Mouse (Mus musculus) hindbrain, embryonic 10.5 days (tissue): Measurements from ENCODE around the gene Pou3f1. TPM values are rescaled to one million over a fixed set of nuclear protein-coding genes. Genes with fewer than 3 reads are reported as not detected.
A peak's percentile ranks its signal among the peaks of the same experiment; 100 is the strongest.

Experiments used
- DNase-seq: peaks from one replicate; pipeline ENCODE4 v3.0.0-alpha.2; 2017; ENCODE audit warnings: low spot score
- H3K27ac ChIP-seq: fragments of 300-500 bp; sonication (generic); 2 replicates; pipeline ENCODE4 v1.5.1; 2016; ENCODE audit warnings: mild to moderate bottlenecking, moderate library complexity
- H3K27me3 ChIP-seq: fragments of 300-500 bp; sonication (generic); 2 replicates; pipeline ENCODE4 v1.6.1; 2016; ENCODE audit warnings: mild to moderate bottlenecking; ENCODE audit not compliant: poor library complexity, insufficient read depth, severe bottlenecking
- H3K36me3 ChIP-seq: fragments of 300-500 bp; sonication (generic); 2 replicates; pipeline ENCODE4 v1.6.1; 2016; ENCODE audit warnings: mild to moderate bottlenecking, moderate library complexity
- H3K4me1 ChIP-seq: fragments of 300-500 bp; sonication (generic); replicated peaks from 2 replicates; pipeline ENCODE4 v1.6.1; 2016; ENCODE audit warnings: mild to moderate bottlenecking
- H3K4me3 ChIP-seq: fragments of 300-500 bp; sonication (generic); 2 replicates; pipeline ENCODE4 v1.5.1; 2016; ENCODE audit warnings: mild to moderate bottlenecking, moderate library complexity
- H3K9me3 ChIP-seq: fragments of 300-500 bp; sonication (generic); 2 replicates; pipeline ENCODE4 v1.6.1; 2016; ENCODE audit warnings: mild to moderate bottlenecking, moderate library complexity
- WGBS: fragments of 180-500 bp; shearing (Covaris S2); methylation state at CpG from one replicate; pipeline ENCODE4 v1.1.7; 2016; 5-methylcytosine and 5-hydroxymethylcytosine counted together
- polyA plus RNA-seq: library from polyadenylated mRNA; unstranded; fragments of >200 nt; fragmentation: Nextera tagmentation; extraction: Ambion mirVana; gene quantifications from 2 replicates; pipeline ENCODE4 v1.2.1, GENCODE M21; 2016

Gene Pou3f1
- polyA plus RNA-seq, 1 experiment from 2014 or later, result 12.9 TPM

DNA sequence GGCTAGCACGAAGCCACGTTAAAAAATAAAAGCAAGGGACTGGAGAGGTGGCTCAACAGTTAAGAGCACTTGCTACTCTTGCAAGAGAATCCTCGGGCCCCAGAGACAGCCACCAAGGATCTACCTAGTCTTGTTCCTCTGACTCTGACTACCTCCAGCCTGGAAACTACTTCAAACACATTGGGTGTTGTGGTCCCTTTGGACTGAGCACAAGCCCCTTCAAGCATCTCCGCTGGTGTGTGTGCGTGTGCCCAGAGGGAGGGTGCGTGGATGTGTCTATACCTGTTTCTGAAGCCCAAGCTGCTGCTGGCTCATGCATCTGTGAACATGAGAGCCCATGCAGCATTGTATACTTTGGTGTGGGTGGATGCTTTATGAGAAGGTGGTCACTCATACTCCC is 19.4 kb downstream of the Pou3f1 start:
- no peak for DNase-seq
- Histone ChIP-seq H3K4me1 (peaks cover 38% of the 10 kb centered on the region), H3K27me3 (peaks cover 36% of the 10 kb centered on the region), H3K9me3 (no peaks in the 10 kb centered on the region), H3K27ac (no peak overlapping the region), H3K4me3 (no peak overlapping the region), H3K36me3 (peaks cover 48% of the 10 kb centered on the region)
- 84% methylated on average over 6 of the region's 6 CpGs for WGBS

DNA sequence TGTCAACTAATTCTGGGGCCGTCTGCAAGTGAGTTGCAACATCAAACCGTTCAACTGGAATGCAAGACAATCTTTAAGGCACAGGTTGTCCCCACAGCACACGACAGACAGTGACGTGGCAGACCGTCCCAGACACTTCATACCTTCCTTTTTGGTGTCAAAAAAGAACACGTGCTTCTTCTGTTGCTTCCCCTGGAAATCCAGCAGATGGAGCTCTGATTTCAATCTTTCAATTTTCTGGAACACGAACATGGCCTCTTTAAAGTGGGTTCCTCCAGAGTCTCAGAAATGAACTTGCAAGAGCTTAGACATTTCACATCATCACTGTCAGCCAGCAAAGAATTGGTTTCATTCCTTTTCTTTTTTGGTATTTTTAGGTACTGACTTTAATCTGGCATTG is 25.7 kb downstream of the Pou3f1 start:
- no peak overlapping the region for H3K4me3 ChIP-seq
- WGBS, result 69% methylated on average over 7 of the region's 7 CpGs
- H3K36me3 ChIP-seq, result peaks cover 92% of the 10 kb centered on the region
- no peaks in the 10 kb centered on the region for H3K27me3 ChIP-seq
- no peaks in the 10 kb centered on the region for H3K4me1 ChIP-seq
- H3K9me3 ChIP-seq, result no peaks in the 10 kb centered on the region
- H3K27ac ChIP-seq, result no peak overlapping the region
- DNase-seq, result no peak

DNA sequence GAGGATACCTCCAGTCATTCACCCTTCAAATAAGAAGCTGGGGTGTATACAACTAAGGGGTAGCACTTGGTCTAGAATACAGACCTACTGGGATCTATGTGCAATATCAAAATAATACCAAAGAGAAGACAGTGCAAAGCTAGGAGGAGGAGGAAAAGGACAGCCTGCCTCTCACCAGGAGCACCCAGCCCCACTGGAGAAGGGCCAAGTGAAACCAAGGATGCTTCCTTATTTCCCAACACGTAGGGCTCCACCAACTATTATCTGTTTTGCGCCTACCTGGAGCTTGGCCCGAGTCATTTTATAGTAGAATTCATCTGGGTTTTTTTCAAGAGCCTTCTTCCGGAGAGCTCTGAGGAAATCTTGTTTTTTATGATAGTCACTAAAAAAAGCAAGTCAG is 26.9 kb downstream of the Pou3f1 start:
- no peaks in the 10 kb centered on the region for H3K9me3 ChIP-seq
- H3K4me3 ChIP-seq, result no peak overlapping the region
- H3K27me3 ChIP-seq, result no peaks in the 10 kb centered on the region
- H3K4me1 ChIP-seq, result no peaks in the 10 kb centered on the region
- DNase-seq, result no peak
- WGBS, result 90% methylated on average over 4 of the region's 4 CpGs
- H3K36me3 ChIP-seq, result peaks cover 92% of the 10 kb centered on the region
- no peak overlapping the region for H3K27ac ChIP-seq

- Histone ChIP-seq H3K27me3 (no peaks in the 10 kb centered on the region), H3K27ac (no peak overlapping the region), H3K36me3 (peaks cover 89% of the 10 kb centered on the region), H3K9me3 (no peaks in the 10 kb centered on the region), H3K4me3 (no peak overlapping the region), H3K4me1 (no peaks in the 10 kb centered on the region)
- 82% methylated on average over 4 of the region's 4 CpGs for WGBS
- DNase-seq, result no peak
These were observed 28.4 kb downstream of the Pou3f1 start for GRCm38 (mm10) chr4:124685004-124685403.

DNA sequence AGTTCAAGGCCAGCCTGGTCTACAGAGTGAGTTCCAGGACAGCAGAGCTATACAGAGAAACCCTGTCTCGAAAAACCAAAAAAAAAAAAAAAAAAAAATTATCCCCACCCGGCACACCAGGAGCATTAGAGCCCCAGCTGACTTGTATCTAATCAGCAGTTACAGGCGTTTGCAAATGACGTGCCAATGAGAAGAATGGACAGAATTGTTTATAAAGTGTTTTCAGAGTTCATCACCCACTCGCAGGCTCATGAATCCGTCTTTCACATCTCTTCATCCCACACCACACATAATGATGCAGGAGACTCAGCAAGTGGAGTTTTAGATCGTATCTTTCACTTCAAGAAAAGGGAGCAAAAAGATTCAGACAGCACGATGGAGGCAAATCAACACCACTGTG is 28.8 kb downstream of the Pou3f1 start:
- H3K4me1 ChIP-seq, result no peaks in the 10 kb centered on the region

DNA sequence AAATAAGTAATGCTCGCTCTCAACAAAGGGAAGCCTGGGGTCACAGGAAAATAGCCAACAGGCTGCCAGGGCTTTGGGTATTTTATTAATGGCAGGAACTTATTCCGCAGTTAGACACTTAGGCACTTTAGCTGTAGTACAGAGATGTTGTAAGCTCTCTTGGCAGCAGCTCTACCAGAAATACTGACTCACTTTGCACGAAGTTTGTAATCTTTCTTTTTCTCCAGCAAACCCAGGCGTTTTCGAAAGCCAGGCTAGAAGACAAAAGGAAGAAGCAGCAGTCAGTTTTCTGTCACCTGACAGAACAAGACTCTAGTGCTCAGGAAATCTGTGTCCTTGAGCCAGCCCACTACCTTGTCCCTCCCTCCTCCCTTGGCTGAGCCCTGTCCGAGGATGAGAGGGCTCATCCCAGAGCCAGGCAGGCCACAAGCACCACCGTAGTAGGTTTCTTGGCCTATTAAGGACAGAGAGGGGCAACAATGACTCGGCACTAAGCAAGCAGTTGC is 29.3 kb downstream of the Pou3f1 start:
- peaks cover 80% of the 10 kb centered on the region for H3K36me3 ChIP-seq
- no peaks in the 10 kb centered on the region for H3K27me3 ChIP-seq
- H3K4me3 ChIP-seq, result no peak overlapping the region
- H3K9me3 ChIP-seq, result no peaks in the 10 kb centered on the region
- DNase-seq, result no peak
- H3K4me1 ChIP-seq, result peaks cover 2% of the 10 kb centered on the region
- H3K27ac ChIP-seq, result no peak overlapping the region
- WGBS, result 93% methylated on average over 8 of the region's 8 CpGs

More for the DNA sequence above, 28.8 kb downstream of the Pou3f1 start:
- Histone ChIP-seq H3K4me3 (no peak overlapping the region), H3K27ac (no peak overlapping the region), H3K27me3 (no peaks in the 10 kb centered on the region), H3K9me3 (no peaks in the 10 kb centered on the region), H3K36me3 (peaks cover 85% of the 10 kb centered on the region)
- no peak for DNase-seq
- 94% methylated on average over 8 of the region's 8 CpGs for WGBS

GRCm38 (mm10) chr4:124691455-124691854 is 34.8 kb downstream of the Pou3f1 start:
- Histone ChIP-seq H3K9me3 (no peaks in the 10 kb centered on the region), H3K4me1 (peaks cover 33% of the 10 kb centered on the region), H3K27me3 (peaks cover 21% of the 10 kb centered on the region), H3K27ac (no peak overlapping the region), H3K36me3 (peaks cover 28% of the 10 kb centered on the region), H3K4me3 (no peak overlapping the region)
- WGBS, result 90% methylated on average over 8 of the region's 8 CpGs
- DNase-seq, result no peak

DNA sequence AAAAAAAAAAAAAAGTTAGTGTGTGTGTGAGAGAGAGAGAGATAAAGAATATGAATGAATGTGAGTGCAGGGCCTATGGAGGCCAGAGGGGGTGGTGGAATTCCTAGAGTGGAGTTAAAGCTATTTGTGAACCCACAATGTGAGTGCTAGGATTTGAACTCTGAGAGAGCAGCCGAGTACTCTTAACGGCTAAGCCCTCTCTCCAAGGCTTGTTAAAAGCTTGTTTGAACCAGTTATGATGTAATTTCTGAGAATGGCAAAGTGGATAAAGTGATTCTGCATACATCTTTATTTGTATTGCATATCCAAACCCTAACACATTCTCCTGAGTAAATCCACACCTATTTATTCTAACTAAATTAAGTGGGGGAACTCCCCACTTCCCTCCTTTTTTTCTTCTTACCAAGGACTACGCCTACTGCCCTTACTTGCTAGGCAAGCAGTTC is 35.8 kb downstream of the Pou3f1 start:
- Histone ChIP-seq H3K9me3 (no peaks in the 10 kb centered on the region), H3K27ac (peak overlapping the region; percentile 91; the same call in 1 of the 2 replicates), H3K27me3 (peaks cover 21% of the 10 kb centered on the region), H3K4me1 (peaks cover 33% of the 10 kb centered on the region), H3K36me3 (peaks cover 22% of the 10 kb centered on the region), H3K4me3 (peak overlapping the region; percentile 95)
- no peak for DNase-seq
- WGBS, result 77% methylated on average over 3 of the region's 3 CpGs

DNA sequence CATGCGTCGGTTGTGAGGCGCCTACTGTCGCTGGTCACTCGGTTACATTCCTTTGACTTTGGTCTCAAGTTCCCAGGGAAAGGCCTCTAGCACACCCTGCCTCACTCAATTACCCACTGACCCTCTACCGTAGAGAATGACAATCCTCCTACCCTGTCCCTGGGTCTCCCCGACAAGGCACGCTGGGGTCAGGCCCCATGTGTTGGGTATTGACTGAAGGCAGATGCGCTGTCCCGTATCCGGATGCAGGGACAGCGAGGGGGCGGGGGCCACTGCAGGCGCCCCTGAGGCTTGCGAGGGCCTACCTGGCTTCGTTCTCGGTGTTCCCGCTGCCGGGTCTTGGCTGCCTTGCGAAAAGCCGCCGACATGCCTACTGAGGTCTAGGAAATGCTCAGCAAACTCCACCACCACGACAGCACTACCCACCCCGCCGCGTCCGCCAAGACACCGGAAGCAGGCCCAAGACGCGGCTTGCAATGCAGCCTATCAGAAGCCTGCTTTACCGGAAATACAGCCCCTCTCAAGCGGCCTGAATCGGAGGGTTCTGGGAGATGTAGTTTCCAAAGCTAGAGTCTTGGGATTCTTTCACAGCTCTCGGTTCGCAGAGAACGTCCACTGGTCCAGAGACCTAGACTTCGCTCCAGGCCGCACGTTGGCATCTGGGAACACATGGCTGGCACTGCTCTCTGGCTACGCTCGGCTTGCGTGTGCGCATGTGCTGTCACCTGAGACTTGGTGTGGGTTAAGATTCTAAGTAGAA is 36.7 kb downstream of the Pou3f1 start, which contains the start of gene Utp11:
Gene Utp11 (minus strand): TSS at position 466 of the 760 bp plus-strand sequence.
- Histone ChIP-seq H3K4me1 (peaks cover 33% of the 10 kb centered on the region), H3K36me3 (peaks cover 14% of the 10 kb centered on the region), H3K27me3 (peaks cover 24% of the 10 kb centered on the region), H3K9me3 (no peaks in the 10 kb centered on the region), H3K4me3 (peak within 1 kb of the TSS; percentile 95), H3K27ac (peak within 1 kb of the TSS; percentile 91)
- 1% methylated on average over 43 of the region's 43 CpGs for WGBS
- peak; percentile 89 for DNase-seq

GRCm38 (mm10) chr4:124694572-124694971 is 38.0 kb downstream of the Pou3f1 start:
- Histone ChIP-seq H3K36me3 (peaks cover 1% of the 10 kb centered on the region), H3K27ac (no peak overlapping the region), H3K27me3 (peaks cover 36% of the 10 kb centered on the region), H3K4me1 (peaks cover 38% of the 10 kb centered on the region), H3K4me3 (no peak overlapping the region), H3K9me3 (no peaks in the 10 kb centered on the region)
- WGBS, result 81% methylated on average over 2 of the region's 2 CpGs
- DNase-seq, result no peak

- no peaks in the 10 kb centered on the region for H3K36me3 ChIP-seq
- 14% methylated on average over 18 of the region's 18 CpGs for WGBS
- H3K27ac ChIP-seq, result no peak overlapping the region
- DNase-seq, result no peak
- peaks cover 50% of the 10 kb centered on the region for H3K4me1 ChIP-seq
- no peaks in the 10 kb centered on the region for H3K9me3 ChIP-seq
- H3K4me3 ChIP-seq, result peak overlapping the region; percentile 9; the same call in 1 of the 2 replicates
- H3K27me3 ChIP-seq, result peaks cover 44% of the 10 kb centered on the region
These were observed 39.3 kb downstream of the Pou3f1 start for GRCm38 (mm10) chr4:124695786-124696516.

DNA sequence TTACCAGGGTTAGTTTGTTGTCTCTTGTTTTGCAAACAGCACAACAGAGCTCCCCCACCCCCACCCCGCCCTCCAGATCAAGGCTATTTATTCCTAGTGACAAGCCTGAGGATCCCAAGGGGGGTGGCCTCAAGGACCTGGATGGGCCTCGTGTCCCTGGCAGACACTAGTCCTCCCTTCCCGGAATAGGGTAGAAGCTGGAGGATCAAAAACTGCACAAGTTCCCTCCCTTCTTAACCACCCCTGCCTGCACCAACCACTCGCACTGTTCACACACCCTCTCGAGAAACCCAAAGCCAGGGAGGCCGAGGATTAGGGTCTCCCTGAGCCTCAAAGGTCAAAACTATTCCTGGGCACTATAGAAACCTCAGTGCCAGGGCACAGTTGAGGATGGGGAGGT is 43.2 kb downstream of the Pou3f1 start:
- H3K27me3 ChIP-seq, result peaks cover 68% of the 10 kb centered on the region
- 5% methylated on average over 6 of the region's 6 CpGs for WGBS
- no peaks in the 10 kb centered on the region for H3K9me3 ChIP-seq
- H3K36me3 ChIP-seq, result no peaks in the 10 kb centered on the region
- peak overlapping the region; percentile 91 for H3K4me3 ChIP-seq
- no peak for DNase-seq
- H3K27ac ChIP-seq, result peak overlapping the region; percentile 89; the same call in 1 of the 2 replicates
- H3K4me1 ChIP-seq, result peaks cover 62% of the 10 kb centered on the region
